Mouse (Mus musculus): ENCODE data around the gene Erc2. TPM values are rescaled to one million over a fixed set of nuclear protein-coding genes. Genes with fewer than 3 reads are reported as not detected.

Erc2 gene
- polyA plus RNA-seq, 1 experiment from 2014 or later, result 1.9 TPM

DNA sequence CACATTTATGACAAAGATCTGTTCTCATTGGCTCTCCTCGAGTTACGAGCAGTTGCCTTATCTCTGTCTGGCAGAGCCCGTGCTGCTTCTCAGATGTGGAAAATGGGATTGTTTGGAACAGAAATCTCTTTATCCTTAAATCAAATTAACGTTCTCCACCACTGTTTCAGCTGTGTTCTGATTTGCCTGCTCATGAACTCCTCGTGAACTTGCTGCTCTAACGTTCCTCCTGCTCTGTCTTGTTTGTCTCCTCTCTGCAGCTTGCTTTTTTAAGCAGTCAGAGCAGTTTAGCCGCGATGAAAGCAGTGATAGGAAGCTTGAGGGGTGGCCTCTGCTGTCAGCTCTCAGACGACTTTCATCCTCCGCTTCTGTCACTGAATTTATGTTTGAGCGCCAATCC, 32.4 kb downstream of the Erc2 start:
- Histone ChIP-seq H3K4me3 (ENCODE audit: low read depth, low read length) (no peak overlapping the region), H3K9ac (replicated peaks) (no peak overlapping the region), H3K36me3 (replicated peaks; ENCODE audit: insufficient read depth, low read length) (no peaks in the 10 kb centered on the region), H3K27me3 (ENCODE audit: insufficient read depth, low read length) (no peaks in the 10 kb centered on the region), H3K27ac (ENCODE audit: low read depth) (no peak overlapping the region), H3K4me2 (ENCODE audit: low read depth, low read length) (no peak overlapping the region), H3K4me1 (ENCODE audit: insufficient read depth) (no peaks in the 10 kb centered on the region), H3K9me3 (ENCODE audit: low read length) (no peaks in the 10 kb centered on the region)
- no peak for ATAC-seq
- no peak for TF ChIP-seq CTCF (IDR thresholded peaks at IDR 0.05; ENCODE audit: low read depth)
- no peak for TF ChIP-seq EP300 (IDR thresholded peaks at IDR 0.05; ENCODE audit: low read depth)
- WGBS (ENCODE audit: insufficient replicate concordance), result 32% methylated on average over 11 of the region's 11 CpGs
- DNase-seq, result no peak

- 72% methylated on average over 3 of the region's 3 CpGs for WGBS (ENCODE audit: insufficient replicate concordance)
Measured at GRCm38 (mm10) chr14:27658616-27659015, 36.4 kb downstream of the Erc2 start.

DNA sequence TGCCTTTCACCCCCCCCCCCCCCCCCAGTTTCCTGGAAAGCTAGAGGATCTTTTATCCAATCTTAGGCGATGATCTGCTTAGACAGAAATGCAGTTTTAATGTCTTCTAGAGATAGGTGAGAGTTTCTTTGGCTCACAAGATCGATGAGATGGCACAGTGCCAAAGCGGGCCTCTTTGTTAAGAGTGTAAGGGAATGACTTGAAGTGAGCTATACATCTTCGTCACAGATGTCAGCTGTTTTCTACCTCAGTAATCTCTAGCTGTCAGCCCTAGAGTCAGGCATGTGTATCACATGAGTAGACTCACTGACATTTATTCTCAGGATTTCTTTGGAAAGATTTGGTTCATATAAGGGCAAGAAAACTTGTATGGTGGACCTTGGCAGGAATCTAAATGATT, 39.2 kb downstream of the Erc2 start:
- ATAC-seq, result no peak
- 77% methylated on average over 4 of the region's 4 CpGs for whole genome bisulfite sequencing (ENCODE audit: insufficient replicate concordance)
- no peaks in the 10 kb centered on the region for H3K27me3 ChIP-seq (ENCODE audit: insufficient read depth, low read length)
- H3K4me1 ChIP-seq (ENCODE audit: insufficient read depth), result no peaks in the 10 kb centered on the region
- no peak overlapping the region for H3K27ac ChIP-seq (ENCODE audit: low read depth)
- H3K4me3 ChIP-seq (ENCODE audit: low read depth, low read length), result no peak overlapping the region
- H3K4me2 ChIP-seq (ENCODE audit: low read depth, low read length), result no peak overlapping the region
- H3K36me3 ChIP-seq (replicated peaks; ENCODE audit: insufficient read depth, low read length), result no peaks in the 10 kb centered on the region
- TF ChIP-seq EP300 (IDR thresholded peaks at IDR 0.05; ENCODE audit: low read depth), result no peak
- no peak for TF ChIP-seq CTCF (IDR thresholded peaks at IDR 0.05; ENCODE audit: low read depth)
- DNase-seq, result no peak
- no peaks in the 10 kb centered on the region for H3K9me3 ChIP-seq (ENCODE audit: low read length)
- H3K9ac ChIP-seq (replicated peaks), result no peak overlapping the region

More at GRCm38 (mm10) chr14:27658616-27659015, 36.4 kb downstream of the Erc2 start:
- Histone ChIP-seq H3K27me3 (ENCODE audit: insufficient read depth, low read length) (no peaks in the 10 kb centered on the region), H3K36me3 (replicated peaks; ENCODE audit: insufficient read depth, low read length) (no peaks in the 10 kb centered on the region), H3K4me2 (ENCODE audit: low read depth, low read length) (no peak overlapping the region), H3K27ac (ENCODE audit: low read depth) (no peak overlapping the region), H3K9ac (replicated peaks) (no peak overlapping the region), H3K9me3 (ENCODE audit: low read length) (no peaks in the 10 kb centered on the region), H3K4me3 (ENCODE audit: low read depth, low read length) (no peak overlapping the region), H3K4me1 (ENCODE audit: insufficient read depth) (no peaks in the 10 kb centered on the region)
- no peak for TF ChIP-seq EP300 (IDR thresholded peaks at IDR 0.05; ENCODE audit: low read depth)
- no peak for TF ChIP-seq CTCF (IDR thresholded peaks at IDR 0.05; ENCODE audit: low read depth)
- no peak for ATAC-seq
- no peak for DNase-seq

DNA sequence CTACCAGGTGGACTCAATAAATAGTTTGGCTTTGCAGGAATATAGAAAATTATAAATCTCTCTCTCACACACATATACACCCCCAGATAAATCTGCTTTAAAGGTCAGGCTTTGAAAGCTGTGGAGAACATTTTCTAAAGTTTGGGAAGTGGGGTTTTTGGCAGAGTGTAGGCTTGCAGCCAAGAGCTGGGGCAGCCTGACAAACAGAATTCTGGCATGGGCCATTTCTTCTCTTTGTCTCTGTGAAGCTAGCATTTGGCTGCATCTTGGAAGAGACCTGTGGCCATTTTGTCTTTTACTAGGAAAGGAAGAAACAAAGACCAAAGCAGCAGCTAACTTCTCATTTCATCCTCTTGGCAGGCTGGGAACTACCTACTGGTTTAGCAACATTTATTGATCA, 40.0 kb downstream of the Erc2 start:
- H3K27me3 ChIP-seq (ENCODE audit: insufficient read depth, low read length), result no peaks in the 10 kb centered on the region
- no peak for DNase-seq
- no peaks in the 10 kb centered on the region for H3K4me1 ChIP-seq (ENCODE audit: insufficient read depth)
- no peak for TF ChIP-seq EP300 (IDR thresholded peaks at IDR 0.05; ENCODE audit: low read depth)
- no peak for TF ChIP-seq CTCF (IDR thresholded peaks at IDR 0.05; ENCODE audit: low read depth)
- no peak overlapping the region for H3K4me3 ChIP-seq (ENCODE audit: low read depth, low read length)
- no peak overlapping the region for H3K9ac ChIP-seq (replicated peaks)
- H3K36me3 ChIP-seq (replicated peaks; ENCODE audit: insufficient read depth, low read length), result no peaks in the 10 kb centered on the region
- no peak for ATAC-seq
- H3K9me3 ChIP-seq (ENCODE audit: low read length), result no peaks in the 10 kb centered on the region
- no peak overlapping the region for H3K4me2 ChIP-seq (ENCODE audit: low read depth, low read length)
- H3K27ac ChIP-seq (ENCODE audit: low read depth), result no peak overlapping the region

- H3K36me3 ChIP-seq (replicated peaks; ENCODE audit: insufficient read depth, low read length), result no peaks in the 10 kb centered on the region
- DNase-seq (no peak), ATAC-seq (no peak)
- no peak overlapping the region for H3K4me3 ChIP-seq (ENCODE audit: low read depth, low read length)
- H3K4me1 ChIP-seq (ENCODE audit: insufficient read depth), result no peaks in the 10 kb centered on the region
- WGBS (ENCODE audit: insufficient replicate concordance), result 61% methylated on average over 11 of the region's 11 CpGs
- TF ChIP-seq CTCF (IDR thresholded peaks at IDR 0.05; ENCODE audit: low read depth) (no peak), EP300 (IDR thresholded peaks at IDR 0.05; ENCODE audit: low read depth) (no peak)
- H3K4me2 ChIP-seq (ENCODE audit: low read depth, low read length), result no peak overlapping the region
- H3K9me3 ChIP-seq (ENCODE audit: low read length), result no peaks in the 10 kb centered on the region
- H3K27me3 ChIP-seq (ENCODE audit: insufficient read depth, low read length), result no peaks in the 10 kb centered on the region
- no peak overlapping the region for H3K27ac ChIP-seq (ENCODE audit: low read depth)
- H3K9ac ChIP-seq (replicated peaks), result no peak overlapping the region
Measured at GRCm38 (mm10) chr14:27667016-27667852, 45.0 kb downstream of the Erc2 start.

DNA sequence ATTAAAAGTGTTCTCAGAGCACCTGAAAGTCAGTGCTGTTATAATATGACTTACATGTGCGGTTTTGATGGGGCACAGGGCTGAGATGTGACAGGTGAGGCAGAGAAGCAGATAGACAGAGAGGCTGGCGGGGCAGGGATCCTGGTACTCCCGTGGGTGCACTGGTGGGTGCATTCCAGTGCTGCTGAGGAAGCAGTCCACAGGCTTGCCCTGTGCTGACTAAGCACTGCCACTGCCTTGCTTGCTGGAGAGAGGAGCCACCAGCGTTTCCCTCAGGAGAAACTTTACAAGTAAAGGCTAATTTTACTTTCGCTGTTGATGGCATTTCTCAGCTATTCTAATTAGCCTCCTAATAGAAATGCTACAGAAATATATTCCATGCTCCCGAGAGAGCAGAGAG, 45.9 kb downstream of the Erc2 start:
- TF ChIP-seq EP300 (IDR thresholded peaks at IDR 0.05; ENCODE audit: low read depth) (no peak), CTCF (IDR thresholded peaks at IDR 0.05; ENCODE audit: low read depth) (no peak)
- Histone ChIP-seq H3K4me2 (ENCODE audit: low read depth, low read length) (no peak overlapping the region), H3K36me3 (replicated peaks; ENCODE audit: insufficient read depth, low read length) (no peaks in the 10 kb centered on the region), H3K9ac (replicated peaks) (no peak overlapping the region), H3K4me3 (ENCODE audit: low read depth, low read length) (no peak overlapping the region), H3K9me3 (ENCODE audit: low read length) (no peaks in the 10 kb centered on the region), H3K4me1 (ENCODE audit: insufficient read depth) (no peaks in the 10 kb centered on the region), H3K27me3 (ENCODE audit: insufficient read depth, low read length) (no peaks in the 10 kb centered on the region), H3K27ac (ENCODE audit: low read depth) (no peak overlapping the region)
- ATAC-seq (no peak), DNase-seq (no peak)
- 69% methylated on average over 6 of the region's 6 CpGs for WGBS (ENCODE audit: insufficient replicate concordance)

Measured in liver, postnatal 0 days (tissue).